Mouse (Mus musculus) embryo, embryonic 11.5 days (tissue): ENCODE results near the gene Atp5j2.
A peak's percentile ranks its signal among the peaks of the same experiment; 100 is the strongest.
"Not testable (repeated sequence)": the region's sequence is repeated elsewhere in the genome, so short reads cannot be mapped to it uniquely, and the experiment has no call there.

ENCODE experiments used
- DNase-seq: peaks from one replicate; pipeline ENCODE4 v3.0.0-alpha.2; 2012; ENCODE audit warnings: low read depth, low spot score

Gene Atp5j2

GRCm38 (mm10) chr5:145191962-145192361 lies at the start of gene Atp5j2:
Gene Atp5j2, minus strand, starts transcription at chr5:145192062.
- no peak for DNase-seq

GRCm38 (mm10) chr5:145234636-145235035 lies 42.8 kb upstream of the Atp5j2 start:
- DNase-seq = peak; percentile 8

- no peak for DNase-seq
These were observed 40.1 kb upstream of the Atp5j2 start for GRCm38 (mm10) chr5:145231893-145232411.

GRCm38 (mm10) chr5:145231367-145231871 lies 39.6 kb upstream of the Atp5j2 start, which contains the start of gene Zfp655:
Gene Zfp655, plus strand, starts transcription at chr5:145231715.
- DNase-seq = peak; percentile 96

- no peak for DNase-seq
These were observed 38.8 kb upstream of the Atp5j2 start for GRCm38 (mm10) chr5:145230641-145231040.

- DNase-seq = not testable (repeated sequence)
These were observed 37.4 kb upstream of the Atp5j2 start for GRCm38 (mm10) chr5:145229283-145229682.

- no peak for DNase-seq
These were observed 34.6 kb upstream of the Atp5j2 start for GRCm38 (mm10) chr5:145226453-145226852.

GRCm38 (mm10) chr5:145223395-145223794 lies 31.5 kb upstream of the Atp5j2 start:
- no peak for DNase-seq

GRCm38 (mm10) chr5:145222840-145223239 lies 31.0 kb upstream of the Atp5j2 start:
- no peak for DNase-seq

GRCm38 (mm10) chr5:145219981-145220380 lies 28.1 kb upstream of the Atp5j2 start:
- DNase-seq = no peak

GRCm38 (mm10) chr5:145218671-145219070 lies 26.8 kb upstream of the Atp5j2 start:
- DNase-seq = no peak

- DNase-seq = no peak
These were observed 26.3 kb upstream of the Atp5j2 start for GRCm38 (mm10) chr5:145218206-145218605.

GRCm38 (mm10) chr5:145217746-145218145 lies 25.9 kb upstream of the Atp5j2 start:
- DNase-seq = no peak

GRCm38 (mm10) chr5:145214679-145215078 lies 22.8 kb upstream of the Atp5j2 start:
- DNase-seq = no peak

GRCm38 (mm10) chr5:145213505-145213904 lies 21.6 kb upstream of the Atp5j2 start:
- DNase-seq = no peak

GRCm38 (mm10) chr5:145212216-145212615 lies 20.4 kb upstream of the Atp5j2 start:
- DNase-seq = no peak

- DNase-seq = no peak
These were observed 19.5 kb upstream of the Atp5j2 start for GRCm38 (mm10) chr5:145211340-145211739.

- DNase-seq = not testable (repeated sequence)
These were observed 16.5 kb upstream of the Atp5j2 start for GRCm38 (mm10) chr5:145208391-145208790.

GRCm38 (mm10) chr5:145207954-145208353 lies 16.1 kb upstream of the Atp5j2 start:
- no peak for DNase-seq

GRCm38 (mm10) chr5:145207385-145207784 lies 15.5 kb upstream of the Atp5j2 start:
- no peak for DNase-seq

- DNase-seq = no peak
These were observed 13.2 kb upstream of the Atp5j2 start for GRCm38 (mm10) chr5:145205041-145205440.

GRCm38 (mm10) chr5:145203936-145204691 lies 12.3 kb upstream of the Atp5j2 start, which contains the start of gene Zkscan5:
Gene Zkscan5, plus strand, starts transcription at chr5:145204562.
- DNase-seq = peak; percentile 92

- DNase-seq = no peak
These were observed 10.6 kb upstream of the Atp5j2 start for GRCm38 (mm10) chr5:145202446-145202845.
